Mouse (Mus musculus): ENCODE results near the gene Hipk2.

The Hipk2 gene

DNA sequence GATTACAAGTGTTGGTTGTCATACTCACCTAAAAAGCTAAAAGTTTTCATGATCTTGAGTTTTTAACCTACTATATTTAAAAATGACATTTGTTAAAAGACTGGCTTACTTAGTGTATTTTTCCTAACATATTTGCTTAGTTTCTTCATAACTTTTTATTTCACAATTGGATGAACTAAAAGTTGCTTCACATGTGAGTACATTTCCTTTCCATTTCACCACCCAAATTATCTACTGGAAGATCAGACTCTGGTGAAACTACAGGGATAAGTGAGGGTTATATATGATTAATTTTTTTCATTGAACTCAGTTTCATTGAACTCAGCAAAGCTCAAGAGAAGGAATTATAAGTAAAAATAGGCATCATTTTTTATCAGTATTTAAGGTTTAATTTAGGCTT is 50.1 kb downstream of the Hipk2 start:
- DNase-seq = no peak

DNA sequence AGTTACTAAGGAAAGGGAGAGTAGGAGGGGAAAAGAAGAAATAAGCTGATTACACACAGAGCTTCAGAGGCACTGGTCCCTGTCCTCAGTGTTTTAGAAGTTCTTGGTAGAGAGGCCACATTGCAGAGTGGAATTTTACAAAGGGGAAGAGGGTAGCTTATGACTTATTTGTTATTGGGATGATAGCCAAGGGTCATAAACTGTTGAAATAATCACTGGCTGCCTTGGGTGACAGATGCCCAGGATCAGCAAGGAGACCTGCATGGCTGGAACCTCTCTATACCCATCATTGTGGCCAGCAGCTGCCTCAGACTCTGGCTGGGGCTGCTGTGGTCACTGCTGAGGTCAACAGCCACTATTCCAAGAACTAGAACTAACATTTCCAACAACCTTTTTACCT is 52.1 kb downstream of the Hipk2 start:
- DNase-seq = no peak

DNA sequence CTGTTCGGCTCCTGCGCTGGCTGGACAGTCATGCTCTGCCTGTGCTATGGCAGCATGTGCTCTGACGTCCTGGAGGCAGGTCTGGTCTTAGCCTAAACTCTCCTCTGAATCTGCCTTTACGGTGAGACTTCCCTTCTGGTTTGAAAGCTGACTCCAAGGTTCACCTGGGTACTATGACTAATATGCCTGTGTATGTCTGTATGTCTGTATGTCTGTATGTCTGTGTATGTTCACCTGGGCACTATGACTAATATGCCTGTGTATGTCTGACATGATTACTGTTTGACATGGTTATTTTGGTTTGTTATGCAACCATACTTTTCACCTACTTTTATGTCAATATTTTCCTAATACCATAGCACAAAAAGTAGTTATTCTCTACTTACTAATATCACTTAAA is 52.8 kb downstream of the Hipk2 start:
- DNase-seq = no peak

DNA sequence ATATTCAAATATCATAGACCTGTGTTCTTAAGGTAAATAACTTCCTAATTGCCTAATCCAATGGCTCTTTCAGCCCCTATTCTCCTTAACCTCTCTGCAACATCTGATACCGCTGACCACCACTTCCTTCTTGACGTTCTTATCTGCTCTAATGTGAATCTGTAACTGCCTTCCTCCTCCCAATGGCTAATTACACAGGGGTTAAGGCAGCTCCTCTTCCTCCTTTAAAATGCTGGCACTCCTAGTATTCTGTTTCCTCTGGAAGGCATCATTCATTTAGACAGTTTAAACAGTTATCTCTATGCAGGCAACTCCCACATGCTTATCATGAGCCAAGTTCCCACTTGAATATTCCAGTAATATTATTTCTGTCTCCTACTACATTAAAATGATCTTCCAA is 54.3 kb downstream of the Hipk2 start:
- no peak for DNase-seq

DNA sequence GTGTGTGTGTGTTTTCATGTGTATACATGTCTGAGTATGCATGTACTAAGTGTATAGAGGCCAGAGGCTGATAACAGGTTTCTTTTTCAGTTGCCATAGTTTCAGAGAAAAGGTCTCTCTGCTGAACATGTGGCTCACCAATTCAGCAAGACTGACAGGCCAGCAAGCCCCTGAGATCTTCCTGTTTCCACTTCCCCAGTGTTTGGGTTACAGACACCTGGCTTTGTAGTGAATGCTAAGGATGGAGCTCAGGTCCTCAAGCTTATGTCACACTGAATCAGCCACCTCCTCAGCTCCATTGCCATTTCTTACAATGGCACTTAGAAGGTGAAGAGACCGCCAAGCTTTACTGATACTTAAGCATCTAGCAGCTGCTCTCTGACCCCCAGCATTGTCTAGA is 55.1 kb downstream of the Hipk2 start:
- no peak for DNase-seq

DNA sequence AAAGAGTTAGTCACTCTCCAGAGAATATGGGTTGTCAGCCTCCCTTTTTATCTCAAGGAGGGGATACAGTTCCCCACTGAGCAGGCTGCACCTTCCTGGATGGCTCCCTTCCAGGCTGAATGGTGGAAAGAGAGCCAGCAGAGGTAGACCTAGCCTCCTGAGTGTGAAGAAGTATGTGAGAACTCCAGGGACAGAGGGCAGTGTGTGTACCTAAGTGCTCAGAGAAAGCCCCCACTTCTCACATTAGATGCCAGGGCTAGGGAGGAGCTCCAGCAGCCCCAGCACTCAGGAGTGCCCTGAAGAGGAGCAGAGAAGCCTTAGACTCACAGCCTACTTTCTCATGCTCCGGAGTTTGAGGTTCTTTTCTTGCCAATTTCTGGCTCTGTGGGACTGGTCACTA is 59.7 kb downstream of the Hipk2 start:
- peak; percentile 15 for DNase-seq

DNA sequence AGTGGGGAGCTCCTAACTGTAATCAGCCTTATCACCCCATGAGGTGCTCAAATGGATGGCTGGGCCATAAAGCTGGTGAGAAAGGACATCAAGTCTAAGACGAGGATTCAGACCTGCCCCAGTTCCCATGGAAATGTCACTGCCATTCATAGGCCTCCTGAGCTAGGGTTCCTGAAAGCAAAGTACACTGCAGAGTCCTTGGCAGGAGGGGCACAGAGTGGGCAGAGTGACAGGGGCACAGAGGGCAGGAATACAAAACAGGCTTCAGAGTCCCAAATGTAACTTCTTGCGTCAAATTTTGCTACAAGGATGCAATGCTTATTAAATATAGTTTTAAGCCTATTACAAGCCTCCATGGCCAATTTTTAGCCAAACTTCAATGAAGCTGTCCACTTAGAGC is 60.4 kb downstream of the Hipk2 start:
- no peak for DNase-seq

DNA sequence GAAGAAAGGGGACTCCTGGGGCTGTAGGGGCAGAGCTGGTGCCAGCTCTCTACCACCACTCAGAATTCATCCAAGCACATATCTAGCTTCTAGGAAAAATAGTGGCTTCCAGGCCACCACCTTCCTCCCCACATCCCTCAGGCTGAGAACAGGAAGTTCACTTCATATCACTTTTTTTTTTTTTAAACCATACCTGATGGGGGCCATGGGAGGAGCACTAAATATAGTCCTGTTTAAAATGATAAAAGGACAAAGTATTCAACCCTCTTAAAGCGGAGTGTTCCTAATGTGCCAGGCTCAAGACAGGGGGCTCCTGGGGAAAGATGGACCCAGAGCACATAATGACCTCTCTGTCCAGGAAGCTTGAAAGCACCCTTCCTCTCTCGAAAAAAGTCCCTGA is 61.3 kb downstream of the Hipk2 start:
- no peak for DNase-seq

DNA sequence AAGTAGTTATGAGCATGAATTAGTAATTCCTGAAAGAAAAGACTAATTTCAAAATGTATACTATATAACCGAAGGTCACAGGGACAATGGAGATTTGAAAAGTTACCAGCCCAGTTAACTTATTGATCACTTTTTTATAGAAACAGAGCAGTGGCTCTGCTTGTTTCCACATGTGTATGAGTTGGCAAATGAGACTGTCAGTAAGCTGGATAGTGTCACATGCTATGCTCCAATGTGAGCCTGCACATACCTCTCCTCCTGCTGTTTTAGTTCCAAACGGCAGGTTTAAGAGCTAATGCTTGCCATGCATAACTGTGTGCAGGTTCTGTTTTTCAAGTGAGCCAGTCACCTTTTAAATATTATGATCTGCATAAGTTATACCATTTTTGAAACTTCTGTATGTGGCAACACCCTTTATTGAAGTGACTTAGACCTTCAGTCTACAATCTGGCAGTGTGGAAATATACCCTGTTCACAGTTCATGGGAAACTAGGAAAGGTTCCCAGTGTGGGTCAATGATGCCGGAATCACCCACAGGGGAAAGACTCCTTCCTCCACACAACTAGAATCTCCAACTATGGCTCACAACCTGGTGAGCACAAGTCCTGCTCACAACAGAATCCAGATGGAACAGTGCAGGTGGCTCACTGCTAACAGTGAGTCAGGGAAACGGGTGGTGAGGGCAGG is 64.4 kb downstream of the Hipk2 start:
- DNase-seq = no peak

DNA sequence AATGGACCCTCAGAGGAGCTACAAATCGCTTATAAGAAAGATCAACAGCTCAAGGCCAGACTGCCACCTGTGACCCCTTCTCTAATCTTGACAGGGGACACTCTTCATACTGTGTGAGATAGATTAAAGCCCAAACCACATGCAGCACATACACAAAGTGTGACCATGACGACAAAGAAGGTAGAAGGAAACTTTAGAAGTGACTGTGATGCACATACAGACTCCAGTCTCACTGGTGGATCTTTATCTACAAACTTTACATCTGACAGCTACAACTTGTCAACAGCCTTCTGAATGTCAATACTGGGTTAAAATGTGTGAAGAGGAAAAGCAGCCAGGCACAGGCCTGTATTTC is 65.9 kb downstream of the Hipk2 start:
- DNase-seq = no peak

DNA sequence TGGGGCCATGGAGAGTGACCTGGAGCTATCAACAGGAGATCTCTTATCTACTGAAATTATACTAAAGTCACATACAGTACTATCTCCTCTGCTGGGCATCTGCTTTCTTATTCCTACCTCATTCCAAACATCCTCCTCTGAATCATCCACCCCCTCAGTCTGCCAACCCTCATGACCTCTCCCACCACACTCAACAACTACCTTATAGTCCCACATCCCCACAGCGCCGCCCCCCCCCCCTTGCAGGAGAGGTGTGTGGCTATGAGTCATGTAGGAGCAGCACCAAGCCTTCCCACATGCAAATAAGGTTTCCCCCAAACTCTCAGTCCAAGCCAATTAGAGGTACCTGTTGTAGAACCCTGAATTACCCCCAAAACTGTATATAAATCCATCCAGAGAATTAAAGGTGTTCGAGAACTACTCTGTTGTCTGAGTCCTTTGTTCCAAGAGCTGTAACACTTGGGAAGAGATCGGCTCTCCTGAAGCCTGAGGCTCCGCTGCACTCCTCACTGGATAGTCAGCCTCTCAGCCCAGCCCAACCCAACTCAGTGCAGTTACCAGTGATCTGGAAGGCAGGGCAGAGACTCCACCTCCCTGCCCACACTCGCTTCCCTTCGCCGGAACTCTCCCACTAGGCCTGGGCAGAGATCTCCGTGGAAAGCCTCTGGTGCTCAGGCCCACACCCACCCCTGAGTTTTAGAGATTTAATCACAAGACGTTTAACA is 66.4 kb downstream of the Hipk2 start:
- peak; percentile 45 for DNase-seq

DNA sequence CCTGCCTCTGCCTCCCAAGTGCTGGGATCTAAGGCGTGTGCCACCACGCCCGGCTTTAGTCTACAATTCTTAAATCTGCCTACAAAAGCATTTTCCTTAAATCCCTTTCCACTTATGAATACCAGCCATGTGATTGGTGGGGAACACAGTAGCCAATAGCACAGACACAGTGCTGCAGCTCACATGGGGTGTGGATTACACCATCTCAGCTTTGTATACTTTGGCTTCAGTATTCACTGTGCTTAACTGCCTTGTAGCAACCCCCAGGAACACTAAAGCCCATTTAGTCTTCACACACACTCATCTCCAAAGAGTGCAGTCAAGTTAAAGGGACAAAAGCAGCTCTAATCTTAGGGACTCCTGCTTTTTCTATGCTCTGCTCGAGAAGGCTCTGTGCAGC is 67.6 kb downstream of the Hipk2 start:
- no peak for DNase-seq

DNA sequence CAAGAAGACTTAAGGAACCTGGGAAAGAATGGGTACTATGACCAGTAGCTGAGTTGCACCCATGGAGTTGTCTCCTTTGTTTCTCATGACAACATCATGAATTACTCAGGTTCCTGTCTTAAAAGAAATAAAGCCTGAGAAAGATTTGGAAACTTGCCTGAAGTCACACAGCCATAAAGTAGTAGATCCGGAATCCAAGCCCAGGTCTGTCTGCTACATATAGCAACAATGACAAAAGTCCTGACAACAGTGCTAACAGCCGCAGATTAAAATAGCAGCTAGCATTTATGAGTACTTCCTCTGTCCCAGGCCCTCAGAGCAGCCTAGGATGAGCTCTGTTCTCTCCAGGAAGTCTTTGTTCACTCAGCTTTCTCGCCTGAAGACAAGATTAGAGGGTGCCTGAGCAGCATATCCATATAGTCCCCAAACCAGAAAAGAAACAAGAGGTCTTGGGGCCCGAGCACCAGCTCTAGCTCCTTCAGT is 69.0 kb downstream of the Hipk2 start:
- no peak for DNase-seq

DNA sequence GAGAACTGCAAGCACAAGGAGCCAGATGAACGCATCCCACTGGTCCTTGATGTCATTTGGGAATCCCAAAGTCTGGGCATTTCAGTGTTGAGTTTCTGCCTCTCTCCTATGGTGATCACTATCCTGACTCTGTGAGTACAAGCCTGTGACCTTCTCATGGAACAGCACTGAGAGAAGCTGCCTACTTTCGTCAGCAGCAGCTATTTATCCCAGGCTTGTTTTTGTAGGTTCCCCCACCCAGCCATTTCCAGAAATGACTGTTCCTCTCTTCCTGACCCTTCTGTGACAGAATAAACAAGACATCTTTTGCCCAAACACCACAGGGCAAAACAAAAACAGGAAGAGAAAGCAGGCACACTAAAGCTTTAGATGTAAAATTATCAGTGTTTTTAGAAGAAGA is 70.4 kb downstream of the Hipk2 start:
- peak; percentile 45 for DNase-seq

DNA sequence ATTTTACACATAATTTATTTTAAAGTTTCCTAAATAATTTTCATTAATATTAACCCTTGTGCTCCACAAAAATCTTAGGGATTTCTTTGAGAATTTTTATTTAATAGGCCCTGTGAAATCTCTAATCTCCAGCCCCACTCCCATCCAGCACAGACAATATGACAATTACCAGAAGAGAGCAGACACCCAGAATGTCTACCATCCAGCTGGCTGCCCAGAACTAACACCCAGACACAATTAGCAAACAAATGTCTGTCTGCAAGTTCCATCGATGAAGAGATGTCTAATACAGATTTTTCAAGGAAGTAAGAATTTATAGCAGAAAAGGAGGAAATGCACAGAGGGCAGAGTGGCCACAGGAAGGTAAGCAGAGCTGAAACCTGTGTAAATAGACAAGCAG is 74.7 kb downstream of the Hipk2 start:
- no peak for DNase-seq

DNA sequence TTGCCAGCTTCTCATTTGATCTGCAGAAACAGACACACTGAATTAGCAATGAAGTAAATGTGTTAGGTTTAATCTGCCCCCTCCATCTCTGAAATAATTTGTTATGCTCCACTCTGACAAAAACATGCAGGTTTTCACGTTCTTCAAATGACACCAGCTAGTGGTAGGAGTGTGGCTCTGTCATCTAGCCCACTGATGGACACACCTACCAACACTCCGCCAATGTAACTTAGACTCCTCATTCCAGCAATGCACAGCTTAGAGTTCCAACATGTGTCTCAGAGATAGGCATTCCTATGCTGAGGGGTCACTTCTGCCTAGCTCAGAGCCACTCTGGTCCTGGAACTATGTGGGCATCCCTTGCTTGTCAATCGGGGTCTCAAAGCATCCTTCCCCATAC is 78.4 kb downstream of the Hipk2 start:
- DNase-seq = no peak

DNA sequence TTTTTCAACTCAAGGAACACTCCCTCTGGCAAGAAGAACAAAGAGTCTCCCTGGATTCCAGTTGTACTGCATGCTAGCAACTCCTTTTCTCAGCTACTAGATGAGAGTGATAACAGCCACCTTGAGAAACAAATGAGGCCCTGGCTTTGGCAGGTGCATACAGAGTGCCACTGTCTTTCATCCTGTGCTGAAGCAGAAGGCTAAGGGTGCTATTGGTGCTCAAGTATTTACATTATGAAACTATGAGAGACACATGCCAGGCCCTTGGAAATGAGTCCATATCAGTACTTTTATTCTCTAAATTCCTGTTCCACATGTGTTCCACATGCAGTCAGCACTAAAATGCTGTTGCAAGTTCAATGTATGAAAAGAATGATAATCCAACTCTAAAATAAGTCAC is 79.0 kb downstream of the Hipk2 start:
- no peak for DNase-seq

DNA sequence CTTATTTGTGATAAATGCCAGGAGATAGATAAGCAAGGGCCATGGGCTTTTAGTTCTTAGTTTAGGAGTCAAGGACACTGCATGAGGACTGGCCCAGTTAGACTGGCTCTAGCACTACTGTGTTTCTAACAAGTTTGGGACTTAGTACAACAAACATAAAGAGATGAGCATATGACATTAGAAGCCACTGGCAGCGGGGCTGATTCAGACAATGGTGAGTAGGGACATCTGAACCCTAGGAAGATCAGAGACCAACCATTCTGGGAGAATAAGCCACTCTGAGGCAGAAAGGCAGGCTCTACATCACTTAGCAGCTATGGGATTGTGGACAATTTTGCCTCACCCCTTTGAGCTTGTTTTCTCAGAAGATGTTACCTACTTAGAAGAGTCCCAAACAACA is 79.6 kb downstream of the Hipk2 start:
- no peak for DNase-seq

DNA sequence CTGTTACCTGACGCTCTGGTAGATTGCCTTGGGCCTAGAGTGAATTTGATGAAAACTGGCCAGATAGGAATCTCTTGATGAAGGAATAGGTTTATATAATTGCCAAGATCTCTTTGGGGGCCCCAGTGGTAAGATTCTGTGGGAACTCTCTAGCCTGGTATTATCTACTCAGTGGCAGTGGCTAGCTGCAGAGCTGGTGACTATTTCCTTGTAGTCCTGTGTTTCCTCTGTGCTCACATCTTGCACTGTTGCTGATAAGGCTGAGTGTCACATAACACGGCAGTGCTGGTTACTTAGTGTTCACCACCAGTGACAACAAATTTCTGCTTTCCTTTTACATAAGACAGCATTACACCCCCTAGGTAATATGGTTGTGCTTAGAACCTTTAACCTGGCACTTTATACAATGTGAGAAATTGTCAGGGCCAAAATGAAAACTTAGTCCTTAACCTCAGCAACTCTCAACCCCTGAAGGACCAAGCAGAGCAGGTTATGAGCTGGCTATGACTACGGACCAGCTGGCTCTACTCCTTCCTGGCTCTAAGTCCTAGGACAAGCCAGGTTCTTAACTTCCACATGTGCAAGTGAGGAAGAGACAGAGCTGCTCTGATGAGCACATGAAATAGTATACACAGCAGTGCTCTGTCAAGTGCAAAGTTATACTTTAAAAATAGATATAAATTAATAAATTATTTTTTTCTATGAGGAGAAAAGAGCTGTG is 80.7 kb downstream of the Hipk2 start:
- no peak for DNase-seq

DNA sequence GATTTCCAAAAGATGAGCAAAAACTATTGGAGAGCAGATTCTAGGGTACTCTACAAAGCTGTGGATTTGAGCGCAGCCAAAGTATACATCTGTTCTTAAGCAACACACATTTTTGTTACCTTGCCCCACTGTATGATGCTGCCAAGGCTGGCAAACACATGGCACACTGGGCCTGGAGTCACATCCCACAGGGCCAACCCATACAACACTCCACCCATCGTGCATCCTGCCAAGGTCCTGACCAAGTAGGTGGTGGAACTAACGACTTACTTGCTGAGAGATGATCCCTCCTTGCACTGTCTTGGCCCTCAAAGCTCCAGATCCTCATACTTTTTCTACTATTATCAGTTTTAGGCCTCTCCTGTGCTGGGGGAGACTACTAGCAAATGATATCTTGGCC is 83.0 kb downstream of the Hipk2 start:
- DNase-seq = no peak

DNA sequence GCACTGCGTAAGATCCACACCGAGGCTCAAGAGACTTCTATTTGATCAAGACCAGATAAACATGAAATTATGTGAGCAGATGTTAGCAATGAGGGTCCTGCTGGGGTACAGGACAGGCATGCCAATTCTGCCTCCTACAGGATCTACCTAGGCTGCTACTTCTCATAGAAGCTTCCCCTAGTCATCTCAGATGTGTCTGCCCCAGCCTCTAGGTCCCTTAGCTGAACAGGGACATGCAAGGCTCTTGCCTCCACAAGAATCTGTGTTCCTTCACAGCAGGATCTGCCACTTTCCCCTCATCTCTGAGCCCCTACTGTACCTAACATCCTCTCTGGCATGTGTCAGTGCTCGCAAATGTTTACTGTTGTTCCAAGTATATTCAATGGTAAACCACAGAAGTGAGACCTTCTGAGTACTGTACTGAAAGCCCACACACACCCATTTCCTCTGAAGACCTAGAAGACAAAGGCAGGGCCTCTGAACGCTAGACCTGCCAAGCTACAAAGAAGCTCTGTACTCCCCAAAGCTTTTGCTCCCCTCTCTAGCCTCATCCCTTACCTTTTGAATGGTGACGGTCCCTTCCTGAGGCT is 86.6 kb downstream of the Hipk2 start:
- no peak for DNase-seq

DNA sequence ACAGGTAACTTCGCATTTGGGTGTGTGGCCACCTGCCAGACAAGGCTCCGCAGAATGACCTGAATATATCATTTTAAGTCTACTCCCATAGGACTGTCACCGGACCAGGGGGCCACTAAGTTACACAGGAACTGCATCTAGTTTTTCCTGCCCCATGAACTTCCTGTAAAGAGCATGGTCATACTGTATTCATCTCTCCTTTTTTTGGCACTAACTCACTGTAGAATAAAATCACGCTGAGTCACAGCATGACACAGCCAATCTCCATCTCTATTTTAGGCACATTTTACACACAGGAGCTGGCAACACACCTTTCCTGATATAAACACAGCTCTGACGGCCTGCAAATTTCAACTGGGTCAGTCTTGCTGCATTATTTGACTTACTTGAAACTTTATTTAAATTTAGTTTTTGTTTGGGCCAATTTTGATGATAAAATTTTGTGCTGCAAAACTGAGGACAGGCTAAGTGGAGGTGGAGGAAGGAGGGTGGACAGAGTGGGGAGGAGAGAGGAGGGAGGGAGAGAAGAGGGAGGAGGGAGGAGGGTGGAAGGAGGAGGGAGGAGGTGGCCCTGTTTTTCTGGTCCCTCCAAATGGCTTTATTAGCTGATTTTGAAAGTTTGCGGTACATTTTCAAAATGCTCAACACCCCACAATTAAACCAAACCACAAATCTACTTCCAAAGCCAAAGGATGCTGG is 88.0 kb downstream of the Hipk2 start:
- no peak for DNase-seq

DNA sequence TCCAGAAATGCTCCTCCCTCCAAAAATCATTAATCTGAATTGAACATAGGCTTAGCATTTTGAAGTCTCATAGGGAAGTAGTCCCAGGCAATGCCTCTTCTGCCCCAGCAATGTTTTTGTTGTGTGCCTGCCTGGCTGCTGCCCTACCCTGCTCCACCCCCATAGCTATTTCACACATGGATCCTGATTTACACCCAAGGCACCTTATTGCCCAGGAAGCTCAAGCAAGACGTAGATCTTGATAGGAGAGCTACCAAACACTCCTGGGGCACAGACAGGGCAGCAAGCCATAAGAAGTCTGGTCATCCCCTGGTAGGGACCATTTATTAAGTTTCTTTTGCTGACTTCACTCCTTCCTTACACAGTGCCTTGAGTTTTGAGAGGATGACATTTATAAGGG is 88.8 kb downstream of the Hipk2 start:
- no peak for DNase-seq
